Mouse (Mus musculus) heart, adult 2 months (tissue): Measurements from ENCODE around the gene Eif4e2.

Source experiments
- CTCF ChIP-seq: fragments of 200-600 bp; IDR thresholded peaks from 2 replicates; pipeline ENCODE4 v1.8.1; 2022; ENCODE audit warnings: antibody characterized with exemption, mild to moderate bottlenecking, moderate library complexity
- POLR2A ChIP-seq: fragments of 200-500 bp; IDR thresholded peaks from 2 replicates; pipeline ENCODE4 v1.6.1; 2011; ENCODE audit warnings: mild to moderate bottlenecking, low read depth, low read length, control low read depth; ENCODE audit not compliant: insufficient read depth

GRCm38 (mm10) chr1:87200811-87201210 lies 12.9 kb upstream of the Eif4e2 start:
- TF ChIP-seq CTCF (no peak), POLR2A (no peak)
